Mouse (Mus musculus) forebrain, postnatal 0 days (tissue): ENCODE measurements around the gene Bid. TPM values are rescaled to one million over a fixed set of nuclear protein-coding genes. Genes with fewer than 3 reads are reported as not detected.

ENCODE experiments used
- ATAC-seq: fragments of 200-750 bp; cut with Nextera tagmentation; 2 replicates; pipeline ENCODE4 v1.8.0; 2017; ENCODE audit warnings: mild to moderate bottlenecking, moderate library complexity
- DNase-seq: peaks from one replicate; pipeline ENCODE4 v3.0.0-alpha.2; 2015
- H3K27ac ChIP-seq: fragments of 300-500 bp; sonication (generic); 2 replicates; pipeline ENCODE4 v1.5.1; 2014; ENCODE audit warnings: low read depth, mild to moderate bottlenecking, antibody characterized with exemption, low read length, moderate library complexity, mixed read lengths
- H3K27me3 ChIP-seq: fragments of 300-500 bp; sonication (generic); 2 replicates; pipeline ENCODE4 v1.6.1; 2014; ENCODE audit warnings: mild to moderate bottlenecking, low read length, mixed read lengths; ENCODE audit not compliant: insufficient read depth
- H3K36me3 ChIP-seq: fragments of 300-500 bp; sonication (generic); 2 replicates; pipeline ENCODE4 v1.6.1; 2014; ENCODE audit warnings: mild to moderate bottlenecking, moderate library complexity; ENCODE audit not compliant: insufficient read depth
- H3K4me1 ChIP-seq: fragments of 300-500 bp; sonication (generic); 2 replicates; pipeline ENCODE4 v1.6.1; 2014; ENCODE audit warnings: antibody characterized with exemption; ENCODE audit not compliant: insufficient read depth
- H3K4me2 ChIP-seq: fragments of 300-500 bp; sonication (generic); 2 replicates; pipeline ENCODE4 v1.6.1; 2014; ENCODE audit warnings: low read depth, mild to moderate bottlenecking, moderate library complexity
- H3K4me3 ChIP-seq: fragments of 300-500 bp; sonication (generic); 2 replicates; pipeline ENCODE4 v1.5.1; 2014; ENCODE audit warnings: low read depth, low read length, mixed read lengths
- H3K9ac ChIP-seq: fragments of 300-500 bp; sonication (generic); 2 replicates; pipeline ENCODE4 v1.6.1; 2014; ENCODE audit warnings: mild to moderate bottlenecking
- H3K9me3 ChIP-seq: fragments of 300-500 bp; sonication (generic); 2 replicates; pipeline ENCODE4 v1.6.1; 2016; ENCODE audit warnings: low read length
- CTCF ChIP-seq: sonication (generic); IDR thresholded peaks from 2 replicates; pipeline ENCODE4 v1.5.1; 2016; ENCODE audit warnings: antibody characterized with exemption, control low read depth, low read depth
- WGBS: fragments of 180-500 bp; shearing (Covaris S2); extraction: QIAGEN DNeasy Blood & Tissue Kit; methylation state at CpG from one replicate; pipeline ENCODE4 v1.1.7; 2014; 5-methylcytosine and 5-hydroxymethylcytosine counted together
- polyA plus RNA-seq: library from polyadenylated mRNA; unstranded; fragments of >200 nt; fragmentation: Nextera tagmentation; extraction: Ambion mirVana; gene quantifications from 2 replicates; pipeline ENCODE4 v1.2.1, GENCODE M21; 2015
- total RNA-seq: library from RNA; depleted of rRNA; stranded (reverse); fragments of >200 nt; gene quantifications from 2 replicates; pipeline ENCODE4 v1.2.3, GENCODE M21; 2014; rRNA removed

Bid gene
- total RNA-seq (26.9 and 27.3 TPM in 2 replicates), polyA plus RNA-seq (38.4 and 44.9 TPM in 2 replicates)

- 2% methylated on average over 67 of the region's 67 CpGs for WGBS
- no peak within 1 kb of the TSS for H3K27ac ChIP-seq
Observed at GRCm38 (mm10) chr6:120916074-120916971, at the start of gene Bid. Gene Bid, minus strand, starts transcription at chr6:120916853.

GRCm38 (mm10) chr6:120965814-120966213, 49.2 kb upstream of the Bid start:
- DNase-seq: no peak
- TF ChIP-seq CTCF: no peak
- no peaks in the 10 kb centered on the region for H3K27me3 ChIP-seq
- H3K4me3 ChIP-seq: no peak overlapping the region
- no peak for ATAC-seq
- H3K27ac ChIP-seq: no peak overlapping the region
- no peaks in the 10 kb centered on the region for H3K4me1 ChIP-seq
- no peaks in the 10 kb centered on the region for H3K9me3 ChIP-seq
- H3K36me3 ChIP-seq: peaks cover 46% of the 10 kb centered on the region
- 78% methylated on average over 13 of the region's 13 CpGs for WGBS
- no peak overlapping the region for H3K4me2 ChIP-seq
- H3K9ac ChIP-seq: no peak overlapping the region

More at GRCm38 (mm10) chr6:120916074-120916971, at the start of gene Bid:
- Histone ChIP-seq H3K4me3 (peak within 1 kb of the TSS; percentile 73), H3K4me2 (peak within 1 kb of the TSS; percentile 97), H3K27me3 (no peaks in the 10 kb centered on the region), H3K9ac (peak within 1 kb of the TSS; percentile 74), H3K36me3 (no peaks in the 10 kb centered on the region), H3K9me3 (no peaks in the 10 kb centered on the region), H3K4me1 (peaks cover 6% of the 10 kb centered on the region; the same call in 1 of the 2 replicates)
- 0 out of 2 replicates have a peak, but pooled peaks have one; percentile 8 for TF ChIP-seq CTCF
- ATAC-seq (peak; percentile 86), DNase-seq (peak; percentile 80)

- no peak overlapping the region for H3K4me3 ChIP-seq
- H3K36me3 ChIP-seq: peaks cover 45% of the 10 kb centered on the region
- H3K9ac ChIP-seq: no peak overlapping the region
- no peak overlapping the region for H3K27ac ChIP-seq
- ATAC-seq: no peak
- H3K9me3 ChIP-seq: no peaks in the 10 kb centered on the region
- 93% methylated on average over 3 of the region's 3 CpGs for WGBS
- H3K4me2 ChIP-seq: no peak overlapping the region
- DNase-seq: no peak
- no peak for TF ChIP-seq CTCF
- H3K27me3 ChIP-seq: no peaks in the 10 kb centered on the region
- H3K4me1 ChIP-seq: no peaks in the 10 kb centered on the region
Observed at GRCm38 (mm10) chr6:120964179-120964578, 47.5 kb upstream of the Bid start.

- no peak for DNase-seq
- Histone ChIP-seq H3K27me3 (no peaks in the 10 kb centered on the region), H3K36me3 (peaks cover 70% of the 10 kb centered on the region), H3K4me3 (no peak overlapping the region), H3K27ac (no peak overlapping the region), H3K4me2 (no peak overlapping the region), H3K9me3 (no peaks in the 10 kb centered on the region), H3K9ac (no peak overlapping the region), H3K4me1 (no peaks in the 10 kb centered on the region)
- WGBS: 86% methylated on average over 9 of the region's 9 CpGs
- ATAC-seq: no peak
- TF ChIP-seq CTCF: no peak
Observed at GRCm38 (mm10) chr6:120960338-120961030, 43.8 kb upstream of the Bid start.

- Histone ChIP-seq H3K9me3 (no peaks in the 10 kb centered on the region), H3K4me1 (no peaks in the 10 kb centered on the region), H3K27ac (no peak overlapping the region), H3K36me3 (peaks cover 78% of the 10 kb centered on the region), H3K4me3 (no peak overlapping the region), H3K9ac (no peak overlapping the region), H3K4me2 (no peak overlapping the region), H3K27me3 (no peaks in the 10 kb centered on the region)
- 90% methylated on average over 4 of the region's 4 CpGs for WGBS
- no peak for DNase-seq
- ATAC-seq: no peak
- no peak for TF ChIP-seq CTCF
Observed at GRCm38 (mm10) chr6:120957331-120957730, 40.7 kb upstream of the Bid start.

- H3K4me3 ChIP-seq: no peak overlapping the region
- no peak overlapping the region for H3K27ac ChIP-seq
- no peaks in the 10 kb centered on the region for H3K9me3 ChIP-seq
- no peak for TF ChIP-seq CTCF
- no peak overlapping the region for H3K9ac ChIP-seq
- no peak for DNase-seq
- no peaks in the 10 kb centered on the region for H3K27me3 ChIP-seq
- WGBS: 85% methylated on average over 11 of the region's 11 CpGs
- peak; percentile 20; the same call in 1 of the 2 replicates for ATAC-seq
- H3K4me2 ChIP-seq: no peak overlapping the region
- no peaks in the 10 kb centered on the region for H3K4me1 ChIP-seq
- peaks cover 78% of the 10 kb centered on the region for H3K36me3 ChIP-seq
Observed at GRCm38 (mm10) chr6:120956259-120957161, 39.9 kb upstream of the Bid start.
